Mouse (Mus musculus) embryonic facial prominence, embryonic 14.5 days (tissue): ENCODE results near the gene Gstcd. TPM values are rescaled to one million over a fixed set of nuclear protein-coding genes. Genes with fewer than 3 reads are reported as not detected.

Source experiments
- ATAC-seq: fragments of 200-750 bp; cut with Nextera tagmentation; 2 replicates; pipeline ENCODE4 v1.8.0; 2017; ENCODE audit warnings: low read depth, moderate number of reproducible peaks, moderate TSS enrichment
- DNase-seq: peaks from one replicate; pipeline ENCODE4 v3.0.0-alpha.2; 2015; ENCODE audit warnings: low spot score
- H3K27ac ChIP-seq: fragments of 300-500 bp; sonication (generic); replicated peaks from 2 replicates; pipeline ENCODE4 v1.5.1; 2014; ENCODE audit warnings: low read depth, mild to moderate bottlenecking, low read length, moderate library complexity
- H3K27me3 ChIP-seq: fragments of 300-500 bp; sonication (generic); replicated peaks from 2 replicates; pipeline ENCODE4 v1.6.1; 2014; ENCODE audit warnings: low read length; ENCODE audit not compliant: control insufficient read depth, insufficient read depth
- H3K36me3 ChIP-seq: fragments of 300-500 bp; sonication (generic); 2 replicates; pipeline ENCODE4 v1.6.1; 2014; ENCODE audit warnings: low read length, mixed read lengths; ENCODE audit not compliant: control insufficient read depth, insufficient read depth
- H3K4me1 ChIP-seq: fragments of 300-500 bp; sonication (generic); 2 replicates; pipeline ENCODE4 v1.6.1; 2014; ENCODE audit warnings: antibody characterized with exemption, low read length; ENCODE audit not compliant: control insufficient read depth, insufficient read depth
- H3K4me2 ChIP-seq: fragments of 300-500 bp; sonication (generic); 2 replicates; pipeline ENCODE4 v1.6.1; 2014; ENCODE audit warnings: low read depth, mild to moderate bottlenecking, low read length, moderate library complexity, mixed read lengths
- H3K4me3 ChIP-seq: fragments of 300-500 bp; sonication (generic); 2 replicates; pipeline ENCODE4 v1.5.1; 2014; ENCODE audit warnings: low read depth, mild to moderate bottlenecking, low read length
- H3K9ac ChIP-seq: fragments of 300-500 bp; sonication (generic); 2 replicates; pipeline ENCODE4 v1.6.1; 2014; ENCODE audit warnings: low read depth, mild to moderate bottlenecking, low read length, moderate library complexity, mixed read lengths
- H3K9me3 ChIP-seq: fragments of 300-500 bp; sonication (generic); 2 replicates; pipeline ENCODE4 v1.6.1; 2016; ENCODE audit warnings: low read length; ENCODE audit not compliant: control insufficient read depth
- WGBS: fragments of 180-500 bp; shearing (Covaris S2); extraction: QIAGEN DNeasy Blood & Tissue Kit; methylation state at CpG from one replicate; pipeline ENCODE4 v1.1.7; 2014; 5-methylcytosine and 5-hydroxymethylcytosine counted together
- polyA plus RNA-seq: library from polyadenylated mRNA; unstranded; fragments of >200 nt; fragmentation: Nextera tagmentation; extraction: Ambion mirVana; gene quantifications from 2 replicates; pipeline ENCODE4 v1.2.1, GENCODE M21; 2014

Gstcd gene
- polyA plus RNA-seq, 1 experiment from 2014 or later, result 7.2 TPM

DNA sequence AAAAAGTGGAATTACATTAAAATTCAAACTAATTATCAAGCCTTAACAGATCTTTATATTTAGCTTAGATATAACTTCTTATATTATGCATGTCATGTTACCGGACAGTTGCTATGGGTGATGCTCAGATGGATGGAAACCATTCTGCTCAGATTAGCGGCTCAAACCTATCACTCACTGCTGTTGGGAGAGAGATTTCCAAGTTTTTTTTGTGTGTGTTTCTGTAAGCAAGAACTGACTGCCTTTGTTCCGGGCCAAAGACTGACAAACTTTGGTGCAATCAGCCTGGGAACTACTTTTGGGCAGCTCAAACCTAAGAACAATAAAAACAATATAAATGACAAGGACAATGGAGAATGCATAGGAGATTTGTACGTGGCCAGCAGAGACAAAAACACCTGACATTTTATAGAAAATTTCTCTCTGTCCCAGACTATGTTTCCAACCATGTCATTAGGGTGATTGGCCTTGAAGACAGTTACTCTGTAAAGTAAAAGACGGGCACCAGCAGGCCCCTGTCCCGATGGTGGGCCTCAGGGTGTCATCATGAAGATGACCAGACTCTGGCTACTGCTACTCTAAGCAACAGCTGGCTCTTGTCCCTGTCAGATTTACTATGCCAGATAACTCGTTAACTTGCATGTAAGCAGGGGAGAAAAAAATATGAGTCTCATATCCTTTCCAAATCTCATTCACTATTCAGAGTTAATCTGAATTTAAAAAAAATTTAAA lies 96.5 kb downstream of the Gstcd start:
- Histone ChIP-seq H3K4me2 (no peak overlapping the region), H3K27ac (no peak overlapping the region), H3K27me3 (no peaks in the 10 kb centered on the region), H3K9ac (no peak overlapping the region), H3K4me1 (no peaks in the 10 kb centered on the region), H3K4me3 (no peak overlapping the region), H3K9me3 (no peaks in the 10 kb centered on the region), H3K36me3 (peaks cover 23% of the 10 kb centered on the region; the same call in 1 of the 2 replicates)
- DNase-seq (no peak), ATAC-seq (no peak)
- 85% methylated on average over 7 of the region's 7 CpGs for WGBS

DNA sequence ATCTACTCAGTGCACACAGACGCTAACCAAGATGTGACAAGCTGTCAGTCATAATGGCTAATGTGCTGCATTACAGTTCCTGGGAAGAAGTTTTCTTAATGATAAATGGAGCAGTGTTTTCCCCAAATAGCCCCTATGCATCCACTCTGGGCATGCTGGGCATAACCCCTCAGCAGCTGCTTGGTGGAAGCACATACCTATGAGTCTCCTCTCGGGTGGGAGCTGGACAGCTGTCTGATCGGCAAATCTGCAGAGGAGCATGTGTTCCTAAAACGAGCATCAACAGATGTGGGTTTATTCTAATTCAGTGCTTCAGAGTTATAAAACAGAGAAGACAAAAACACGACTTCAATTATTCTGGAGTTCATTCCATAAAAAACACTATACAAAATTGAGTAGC lies 105.6 kb downstream of the Gstcd start:
- WGBS, result 73% methylated on average over 5 of the region's 5 CpGs
- H3K27ac ChIP-seq, result no peak overlapping the region
- no peak for ATAC-seq

DNA sequence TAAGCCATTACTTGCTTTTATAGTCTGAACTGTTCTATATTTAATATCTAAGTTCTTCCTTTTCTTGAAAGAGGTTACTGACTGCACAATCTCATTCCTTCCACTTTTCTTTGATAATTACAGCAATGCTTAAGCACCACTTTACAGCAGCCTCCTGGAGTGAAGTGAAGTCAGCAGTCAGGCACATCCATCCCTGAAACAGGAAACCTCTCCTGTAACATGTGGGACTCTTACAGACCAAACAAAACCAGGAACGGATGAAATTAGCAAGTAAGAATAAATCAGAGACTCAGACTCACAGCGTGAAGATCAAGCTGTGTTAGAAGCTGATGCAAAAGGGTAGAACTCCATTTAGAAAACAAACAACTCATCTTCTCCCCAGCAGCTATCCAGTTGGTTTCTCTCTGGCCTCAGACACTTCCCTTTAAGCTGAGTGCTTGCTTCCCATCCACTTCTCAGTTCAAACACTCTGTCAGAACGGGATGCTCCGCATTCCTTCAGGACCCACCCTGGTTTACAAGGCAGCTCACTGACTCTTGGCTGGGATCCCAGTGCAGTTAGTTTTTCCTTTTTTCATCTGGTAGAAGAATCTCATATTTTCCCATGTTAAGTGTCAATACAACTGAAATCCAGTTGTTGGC lies 107.9 kb downstream of the Gstcd start:
- no peaks in the 10 kb centered on the region for H3K9me3 ChIP-seq
- ATAC-seq, result peak; percentile 87
- H3K9ac ChIP-seq, result no peak overlapping the region
- peak overlapping the region; percentile 77 for H3K27ac ChIP-seq
- peaks cover 26% of the 10 kb centered on the region for H3K36me3 ChIP-seq
- DNase-seq, result peak; percentile 92
- WGBS, result 26% methylated on average over 4 of the region's 4 CpGs
- no peak overlapping the region for H3K4me2 ChIP-seq
- H3K4me1 ChIP-seq, result peaks cover 10% of the 10 kb centered on the region
- H3K4me3 ChIP-seq, result no peak overlapping the region
- no peaks in the 10 kb centered on the region for H3K27me3 ChIP-seq

More for the DNA sequence above, 105.6 kb downstream of the Gstcd start:
- Histone ChIP-seq H3K27me3 (no peaks in the 10 kb centered on the region), H3K4me2 (no peak overlapping the region), H3K9ac (no peak overlapping the region), H3K4me3 (no peak overlapping the region), H3K4me1 (peaks cover 10% of the 10 kb centered on the region), H3K9me3 (no peaks in the 10 kb centered on the region), H3K36me3 (peaks cover 15% of the 10 kb centered on the region; the same call in 1 of the 2 replicates)
- peak; percentile 53 for DNase-seq

DNA sequence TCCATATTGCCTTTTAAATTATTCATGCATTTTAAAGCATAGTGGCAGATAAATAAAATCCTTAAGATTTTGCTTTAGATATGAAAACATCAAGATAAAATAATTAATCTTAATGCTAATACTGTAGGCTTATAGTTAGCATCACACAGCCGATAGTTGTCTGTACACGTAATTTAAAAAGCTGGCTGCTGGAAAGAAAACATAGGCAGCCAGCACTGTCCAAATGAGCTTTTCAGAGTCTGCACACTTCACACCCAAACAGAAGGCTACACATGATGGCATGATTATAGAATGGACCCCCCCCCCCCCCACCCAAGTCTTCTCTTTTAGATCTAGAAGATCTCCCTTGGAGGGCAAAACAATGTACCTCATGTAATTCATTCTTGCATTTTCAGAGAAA lies 109.9 kb downstream of the Gstcd start:
- Histone ChIP-seq H3K36me3 (peaks cover 26% of the 10 kb centered on the region), H3K4me2 (no peak overlapping the region), H3K9me3 (no peaks in the 10 kb centered on the region), H3K4me3 (no peak overlapping the region), H3K4me1 (peaks cover 10% of the 10 kb centered on the region), H3K27me3 (no peaks in the 10 kb centered on the region), H3K27ac (no peak overlapping the region), H3K9ac (no peak overlapping the region)
- no peak for ATAC-seq
- no peak for DNase-seq
- WGBS, result 99% methylated on average over 2 of the region's 2 CpGs

DNA sequence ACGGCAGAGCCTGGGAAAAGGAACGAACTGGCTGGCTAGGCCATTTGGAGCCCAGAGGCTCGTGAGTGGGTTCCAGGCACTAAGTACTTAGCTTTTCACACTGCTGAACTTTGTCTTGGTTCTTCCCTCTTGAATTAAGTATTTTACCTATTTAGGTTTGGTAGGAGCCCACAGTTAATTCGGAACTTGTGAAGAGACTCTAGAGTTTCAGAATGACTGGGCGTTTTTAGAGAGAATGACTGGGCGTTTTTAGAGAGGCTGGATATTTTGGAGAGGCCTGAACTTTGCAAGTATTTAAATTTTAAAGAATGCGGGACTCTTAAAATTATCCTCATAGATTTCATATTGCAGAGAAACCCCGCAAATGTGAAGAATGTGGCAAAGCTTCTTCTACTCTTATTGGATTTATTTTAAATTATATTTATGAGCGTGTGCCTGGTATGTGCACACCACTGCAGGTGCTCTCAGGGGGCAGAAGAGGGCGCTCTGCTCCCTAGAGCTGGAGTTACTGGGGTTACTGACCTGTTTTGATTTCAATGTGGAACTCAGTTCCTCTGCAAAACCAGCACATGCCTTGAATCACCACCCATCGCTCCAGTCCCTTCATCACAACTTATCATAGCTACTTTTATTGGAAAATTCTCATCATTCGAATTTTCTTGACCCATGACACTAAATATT lies 111.9 kb downstream of the Gstcd start:
- H3K4me2 ChIP-seq, result no peak overlapping the region
- H3K4me3 ChIP-seq, result no peak overlapping the region
- no peak overlapping the region for H3K27ac ChIP-seq
- peaks cover 9% of the 10 kb centered on the region for H3K4me1 ChIP-seq
- no peak for DNase-seq
- WGBS, result 92% methylated on average over 12 of the region's 12 CpGs
- no peaks in the 10 kb centered on the region for H3K27me3 ChIP-seq
- ATAC-seq, result no peak
- no peaks in the 10 kb centered on the region for H3K9me3 ChIP-seq
- no peak overlapping the region for H3K9ac ChIP-seq
- H3K36me3 ChIP-seq, result peaks cover 20% of the 10 kb centered on the region

DNA sequence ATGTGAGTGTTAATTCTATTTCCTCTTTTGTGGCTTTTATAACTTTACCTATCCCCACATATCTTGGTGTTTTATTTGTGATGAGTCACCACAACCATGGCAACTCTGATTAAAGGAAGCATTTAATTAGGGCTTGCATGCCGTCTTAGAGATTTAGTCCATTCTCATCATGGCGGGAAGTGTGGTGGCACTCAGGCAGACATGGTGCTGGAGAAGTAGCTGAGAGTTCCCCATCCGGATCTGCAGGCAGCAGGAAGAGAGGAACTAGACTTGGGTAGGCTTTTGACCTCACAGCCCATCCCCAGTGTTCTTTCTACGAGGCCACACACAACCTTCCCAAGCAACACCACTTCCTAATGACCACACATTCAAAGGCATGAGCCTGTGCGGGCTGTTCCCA lies 125.6 kb downstream of the Gstcd start:
- no peak overlapping the region for H3K9ac ChIP-seq
- no peak overlapping the region for H3K4me3 ChIP-seq
- 70% methylated on average over 5 of the region's 5 CpGs for WGBS
- H3K4me1 ChIP-seq, result no peaks in the 10 kb centered on the region
- ATAC-seq, result no peak
- H3K4me2 ChIP-seq, result no peak overlapping the region
- no peaks in the 10 kb centered on the region for H3K36me3 ChIP-seq
- no peaks in the 10 kb centered on the region for H3K27me3 ChIP-seq
- H3K9me3 ChIP-seq, result no peaks in the 10 kb centered on the region
- H3K27ac ChIP-seq, result no peak overlapping the region
- no peak for DNase-seq

DNA sequence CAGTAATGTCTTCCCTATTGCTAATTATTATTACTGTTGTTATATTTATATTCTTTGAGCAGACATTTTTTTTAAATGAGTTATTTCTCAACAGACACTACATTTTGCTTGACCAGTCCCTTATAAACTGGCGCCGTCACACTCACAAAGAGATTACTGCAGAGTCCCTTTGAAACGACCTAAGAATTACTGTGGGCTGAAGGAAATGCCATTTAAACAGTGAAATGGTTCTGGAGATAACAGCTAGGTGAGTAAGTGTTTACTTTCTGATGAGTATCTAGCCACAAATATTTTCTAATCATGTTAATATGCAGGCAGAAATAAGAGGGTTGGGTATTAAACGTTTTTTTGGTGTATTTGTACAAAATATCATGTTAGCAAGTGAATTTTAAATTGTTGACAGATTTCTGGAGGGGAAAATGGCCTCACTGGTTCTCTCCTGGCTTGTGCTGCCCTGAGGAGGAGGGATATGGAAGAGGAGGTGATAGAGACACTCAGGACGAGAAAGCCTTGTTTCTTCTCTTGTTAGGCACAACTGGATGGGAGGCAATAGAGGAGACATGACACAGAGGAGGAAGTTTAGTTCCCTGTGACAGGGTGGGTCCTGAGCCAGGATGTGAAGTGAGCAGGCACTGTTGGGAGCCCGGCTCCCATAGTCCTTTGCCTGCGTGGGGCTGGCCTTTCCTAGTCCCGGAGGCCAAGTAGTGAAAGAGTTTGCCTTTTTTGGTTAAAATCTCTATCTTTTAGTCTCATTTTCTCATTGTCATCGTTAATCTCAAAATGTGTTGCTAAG lies 126.9 kb downstream of the Gstcd start:
- Histone ChIP-seq H3K9ac (no peak overlapping the region), H3K4me3 (no peak overlapping the region), H3K9me3 (no peaks in the 10 kb centered on the region), H3K4me1 (no peaks in the 10 kb centered on the region), H3K27ac (no peak overlapping the region), H3K4me2 (no peak overlapping the region), H3K27me3 (no peaks in the 10 kb centered on the region), H3K36me3 (no peaks in the 10 kb centered on the region)
- ATAC-seq, result no peak
- no peak for DNase-seq
- 70% methylated on average over 9 of the region's 9 CpGs for WGBS

DNA sequence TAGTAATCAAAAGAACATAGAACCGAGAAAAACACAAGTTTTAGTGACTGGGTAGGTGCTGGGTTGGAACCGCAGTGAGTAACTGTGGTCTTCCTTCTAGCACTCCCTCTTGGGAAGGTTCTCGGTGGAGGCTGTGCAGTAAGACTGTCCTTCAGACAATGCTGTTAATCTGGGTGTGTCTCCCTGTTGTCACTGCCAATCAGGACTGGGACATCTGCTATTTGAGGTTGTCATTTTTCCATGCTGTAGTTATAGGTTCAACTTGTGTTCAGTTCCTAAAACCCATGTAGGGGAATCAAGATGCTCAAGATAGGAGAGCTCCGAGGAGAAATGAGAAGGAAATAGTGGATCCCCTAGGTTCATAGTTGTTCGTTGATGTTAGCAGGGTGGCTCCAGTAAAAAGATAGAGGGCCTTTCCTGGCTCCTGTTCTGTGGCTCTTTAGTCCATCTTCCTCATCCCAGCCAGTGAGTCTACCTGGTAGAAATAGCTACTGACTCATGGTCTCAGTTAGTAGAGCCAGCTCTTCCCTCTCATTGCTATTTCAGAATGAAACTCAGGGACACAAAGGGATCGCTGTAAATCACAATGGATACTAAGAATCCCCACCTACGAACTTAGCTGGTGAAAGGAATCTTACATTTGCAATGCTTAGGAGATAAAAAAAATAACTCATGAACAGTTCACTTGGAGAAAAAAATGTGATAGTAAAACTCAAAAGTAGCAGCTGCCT lies 129.0 kb downstream of the Gstcd start:
- no peaks in the 10 kb centered on the region for H3K27me3 ChIP-seq
- H3K36me3 ChIP-seq, result no peaks in the 10 kb centered on the region
- no peak overlapping the region for H3K9ac ChIP-seq
- no peak for ATAC-seq
- no peak overlapping the region for H3K4me3 ChIP-seq
- no peaks in the 10 kb centered on the region for H3K4me1 ChIP-seq
- H3K4me2 ChIP-seq, result no peak overlapping the region
- DNase-seq, result no peak
- H3K27ac ChIP-seq, result no peak overlapping the region
- WGBS, result 82% methylated on average over 7 of the region's 7 CpGs
- H3K9me3 ChIP-seq, result no peaks in the 10 kb centered on the region
